Mouse (Mus musculus) heart, postnatal 10 days (tissue): Measurements from ENCODE around the gene Macf1. TPM values are rescaled to one million over a fixed set of nuclear protein-coding genes. Genes with fewer than 3 reads are reported as not detected.
"Not testable (repeated sequence)": the region's sequence is repeated elsewhere in the genome, so short reads cannot be mapped to it uniquely, and the experiment has no call there.

Source experiments
- DNase-seq, 2 experiments: peaks; one replicate each; pipeline ENCODE4 v3.0.0; 2021
- intact Hi-C: fragments of 180-260 bp; cut with DNase I; formaldehyde crosslinking; loops from one replicate; pipeline ENCODE4 v1.15.1; 2025
- microRNA-seq, 2 experiments: library from miRNA; unstranded; fragments of <30 nt; microRNA quantifications; one replicate each; pipeline ENCODE4 v1.2.0; 2022
- total RNA-seq, 2 experiments: library from RNA; stranded (reverse); gene quantifications; 2 replicates each; pipeline ENCODE4 v1.2.3; 2021

The Macf1 gene
- total RNA-seq, 2 experiments from 2014 or later = 316 to 364 TPM

- DNase-seq, intact Hi-C loops: not testable (repeated sequence)
These were observed 348.9 kb downstream of the Macf1 start for GRCm38 (mm10) chr4:123335244-123335643.

- no peak for DNase-seq
- intact Hi-C loops = no loop called here
These were observed 350.0 kb downstream of the Macf1 start for GRCm38 (mm10) chr4:123334177-123334576.

GRCm38 (mm10) chr4:123333151-123333550 is 351.0 kb downstream of the Macf1 start:
- intact Hi-C loops = no loop called here
- DNase-seq = no peak

GRCm38 (mm10) chr4:123331961-123332360 is 352.2 kb downstream of the Macf1 start:
- DNase-seq, intact Hi-C loops: not testable (repeated sequence)

- no peak for DNase-seq
- intact Hi-C loops = no loop called here
These were observed 352.8 kb downstream of the Macf1 start for GRCm38 (mm10) chr4:123331326-123331725.

GRCm38 (mm10) chr4:123328946-123329345 is 355.2 kb downstream of the Macf1 start:
- no peak for DNase-seq
- intact Hi-C loops = no loop called here

GRCm38 (mm10) chr4:123327630-123328029 is 356.5 kb downstream of the Macf1 start:
- intact Hi-C loops = no loop called here
- no peak for DNase-seq

- no peak for DNase-seq
- intact Hi-C loops = no loop called here
These were observed 358.1 kb downstream of the Macf1 start for GRCm38 (mm10) chr4:123326087-123326486.

GRCm38 (mm10) chr4:123323534-123323933 is 360.6 kb downstream of the Macf1 start, which contains the start of gene Oxct2a:
Gene Oxct2a, minus strand, starts transcription at chr4:123323634.
- intact Hi-C loops = no loop called here

GRCm38 (mm10) chr4:123322910-123323309 is 361.2 kb downstream of the Macf1 start:
- intact Hi-C loops = not testable (repeated sequence)

More at GRCm38 (mm10) chr4:123323534-123323933, 360.6 kb downstream of the Macf1 start, which contains the start of gene Oxct2a:
- DNase-seq = no peak

GRCm38 (mm10) chr4:123314497-123314896 is 369.7 kb downstream of the Macf1 start:
- intact Hi-C loops = no loop called here
- no peak for DNase-seq

More at GRCm38 (mm10) chr4:123322910-123323309, 361.2 kb downstream of the Macf1 start:
- not testable (repeated sequence) for DNase-seq

GRCm38 (mm10) chr4:123313010-123313409 is 371.1 kb downstream of the Macf1 start:
- DNase-seq = no peak
- intact Hi-C loops = no loop called here

- no peak for DNase-seq
- intact Hi-C loops = no loop called here
These were observed 372.3 kb downstream of the Macf1 start for GRCm38 (mm10) chr4:123311845-123312244.

- peak; percentile 71 to 76 for DNase-seq
- intact Hi-C loops = loop anchor here (5.0 kb wide), 2 partner anchors 34 to 144 kb away; partner anchors contain the start of gene Bmp8a
These were observed 375.9 kb downstream of the Macf1 start for GRCm38 (mm10) chr4:123308292-123308691.

- intact Hi-C loops = loop anchor here (5.0 kb wide), 2 partner anchors 35 to 145 kb away; partner anchors contain the start of gene Bmp8a
- DNase-seq = no peak
These were observed 377.2 kb downstream of the Macf1 start for GRCm38 (mm10) chr4:123306999-123307398.

GRCm38 (mm10) chr4:123305789-123306188 is 378.4 kb downstream of the Macf1 start:
- DNase-seq = peak; percentile 65 to 78
- intact Hi-C loops = loop anchor here (5.0 kb wide), 2 partner anchors 37 to 147 kb away; partner anchors contain the start of gene Bmp8a

Small RNA genes within 50 kb of the gene (microRNA-seq; reads per million reads assigned to microRNA genes)
- gene Mir6398 = 0 reads per million in 2 experiments

Other genes starting within 250 kb of the Macf1 start
- gene Ndufs5, start 33.8 kb upstream of the Macf1 start, total RNA-seq = 100 to 1,000 TPM; 334 to 374 TPM
- 10 to 100 TPM; 34.8 to 35.9 TPM for gene Akirin1, start 66.0 kb upstream of the Macf1 start, total RNA-seq
- gene Rhbdl2, start 103.5 kb upstream of the Macf1 start, total RNA-seq = under 1 TPM; 0.20 to 0.29 TPM
- gene 4933427I04Rik, start 175.3 kb upstream of the Macf1 start, total RNA-seq = not detected
- 10 to 100 TPM; 24.9 to 29.1 TPM for gene Mycbp, start 220.5 kb upstream of the Macf1 start, total RNA-seq
- gene Rragc, start 233.1 kb upstream of the Macf1 start, total RNA-seq = 10 to 100 TPM; 53.3 to 54.2 TPM
- not detected for gene 4930535I16Rik, start 233.7 kb upstream of the Macf1 start, total RNA-seq